Mouse (Mus musculus): ENCODE data around the gene Ttc1. TPM values are rescaled to one million over a fixed set of nuclear protein-coding genes. Genes with fewer than 3 reads are reported as not detected.

Gene Ttc1
- 10 to 100 TPM; 50.8 to 55.9 TPM for total RNA-seq (2021)
- long read RNA-seq, experiment 1, transcript Ttc1-201 (8 exons, 1,438 nt), result major isoform, 55 of 57 reads
- long read RNA-seq, experiment 1, partial matches to known transcripts, result 1 of 57 reads
- long read RNA-seq, experiment 1, other reads (novel, unspliced or antisense), result 1 of 57 reads
- long read RNA-seq, experiment 2, transcript Ttc1-201 (8 exons, 1,438 nt), result major isoform, 74 of 79 reads
- long read RNA-seq, experiment 2, partial matches to known transcripts, result 1 of 79 reads
- long read RNA-seq, experiment 2, other reads (novel, unspliced or antisense), result 2 of 79 reads

DNA sequence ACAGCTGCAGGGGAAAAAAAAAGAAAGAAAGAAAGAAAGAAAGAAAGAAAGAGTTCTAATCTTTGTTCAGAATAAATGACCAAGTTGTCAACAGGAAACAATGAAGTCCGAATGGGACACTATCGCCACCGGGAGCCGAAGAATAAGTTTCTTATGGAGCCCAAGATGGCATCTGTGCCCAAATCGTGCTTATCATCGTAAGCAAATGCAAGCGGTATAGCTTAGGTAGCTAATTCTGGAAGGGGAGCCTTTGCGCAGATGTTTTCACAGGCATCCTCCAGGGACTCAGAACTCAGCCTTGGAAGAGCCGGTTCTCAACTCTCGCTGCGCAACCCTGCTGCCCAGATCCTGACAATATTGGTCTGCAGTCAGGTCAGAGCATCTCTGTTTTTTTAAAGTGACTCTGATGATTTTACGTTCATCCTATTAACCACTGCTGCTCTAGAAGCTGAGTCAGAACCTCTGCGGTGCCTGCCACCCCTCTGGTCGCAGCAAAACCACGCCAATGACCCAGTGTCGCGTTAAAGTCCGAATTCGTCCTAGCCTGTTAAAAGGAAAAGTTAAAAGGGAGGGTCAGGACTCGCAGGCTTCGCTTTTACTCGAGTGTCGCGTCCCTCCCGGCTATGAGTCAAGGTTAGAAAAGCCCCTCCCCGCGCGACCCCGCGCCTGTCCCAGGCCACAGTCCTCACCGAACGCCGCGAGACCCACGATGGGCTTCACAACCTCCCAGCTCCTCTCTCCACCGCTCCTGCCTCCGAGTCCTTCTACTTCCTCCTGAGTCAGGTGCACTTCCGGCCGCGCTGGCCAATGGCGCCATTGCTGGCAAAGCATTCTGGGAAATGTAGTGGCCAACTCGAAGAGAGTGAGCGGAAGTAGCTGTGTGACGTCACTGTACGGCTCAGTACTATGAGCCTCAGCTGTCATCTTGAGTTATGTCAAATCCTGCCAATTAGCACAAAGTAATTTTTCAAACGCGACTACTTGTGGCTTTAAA is at the start of gene Ttc1:
TSS of gene Ttc1 (minus strand) at position 776 of the 994 bp plus-strand sequence.
- DNase-seq (ENCODE audit: low spot score in 2 of 2), result peak; percentile 79 to 94

DNA sequence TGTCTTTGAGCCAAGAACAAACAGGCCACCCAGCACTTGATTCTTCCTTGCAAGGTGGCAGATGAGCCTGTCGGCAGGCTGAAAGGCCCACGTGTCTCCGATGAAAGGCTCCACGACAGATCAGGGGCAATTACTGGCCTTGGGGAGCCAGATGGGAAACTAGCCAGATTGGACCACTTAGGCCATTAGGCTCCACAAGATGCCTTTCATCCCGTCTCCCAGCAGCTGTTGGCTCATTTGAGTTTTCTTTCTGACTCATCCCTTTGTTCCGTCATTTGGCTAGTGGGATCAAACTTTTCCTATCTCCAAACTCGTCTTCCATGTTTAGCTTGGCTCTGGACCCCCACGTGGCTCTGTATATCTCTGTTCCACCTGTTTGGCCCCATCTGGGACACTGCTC is 48.2 kb upstream of the Ttc1 start:
- no peak for DNase-seq (ENCODE audit: low spot score in 2 of 2)

DNA sequence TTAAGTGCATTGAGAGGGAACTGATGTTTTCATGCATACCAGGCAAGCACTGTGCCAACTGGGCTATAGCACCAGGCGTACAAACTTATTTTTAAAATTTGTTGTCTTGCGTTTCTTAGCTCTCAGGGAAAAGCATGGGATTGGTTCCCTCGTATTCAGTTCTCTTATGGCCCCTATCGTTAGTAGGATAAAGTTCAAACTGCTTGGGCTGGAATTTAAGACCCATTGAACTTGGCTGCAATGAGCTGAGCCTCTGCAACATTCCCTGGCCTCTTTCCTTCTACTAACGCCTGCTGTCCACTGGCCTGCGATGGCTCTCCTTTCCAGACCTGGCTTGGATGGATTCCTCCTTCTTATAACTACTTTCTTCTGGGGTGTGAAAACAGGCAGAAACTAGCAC is 42.6 kb upstream of the Ttc1 start:
- DNase-seq (ENCODE audit: low spot score in 2 of 2), result no peak

DNA sequence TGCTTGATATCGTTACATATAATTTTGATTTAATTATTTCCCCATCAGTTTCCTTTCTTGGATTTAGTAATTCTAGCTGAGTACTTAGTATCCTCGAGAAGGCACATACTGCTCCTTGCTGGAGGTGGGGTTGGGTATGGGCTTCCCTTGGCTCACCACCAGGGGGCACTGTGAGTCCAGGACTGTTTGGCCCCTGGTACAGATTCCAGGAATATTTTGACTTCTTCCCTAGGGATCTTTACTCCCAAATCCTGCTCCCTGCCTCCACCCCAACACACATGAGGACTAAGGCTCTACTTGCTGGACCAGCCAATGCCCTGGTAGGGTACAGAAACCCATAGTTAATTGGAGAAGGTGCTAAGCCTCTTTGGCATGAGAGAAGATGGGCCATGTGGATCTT is 36.0 kb upstream of the Ttc1 start:
- peak; percentile 21 to 22 for DNase-seq (ENCODE audit: low spot score in 2 of 2)

DNA sequence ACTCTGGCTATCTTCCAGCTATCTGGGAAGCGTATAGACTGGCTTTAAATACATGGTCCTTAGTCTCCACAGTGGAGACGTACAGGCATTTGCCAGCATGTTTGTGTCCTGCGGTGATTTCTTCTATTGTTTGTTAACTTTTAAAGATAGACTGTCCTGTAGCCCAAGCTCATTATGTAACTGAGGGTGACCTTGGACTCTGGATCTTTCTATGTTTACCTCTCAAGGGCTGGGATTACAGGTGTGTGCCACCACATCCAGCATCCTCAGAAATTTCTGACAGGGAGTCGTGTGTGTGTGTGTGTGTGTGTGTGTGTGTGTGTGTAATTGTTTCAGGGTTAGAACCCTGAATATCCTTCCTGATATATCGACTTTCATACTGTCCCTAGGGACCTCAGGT is 35.3 kb upstream of the Ttc1 start:
- no peak for DNase-seq (ENCODE audit: low spot score in 2 of 2)

DNA sequence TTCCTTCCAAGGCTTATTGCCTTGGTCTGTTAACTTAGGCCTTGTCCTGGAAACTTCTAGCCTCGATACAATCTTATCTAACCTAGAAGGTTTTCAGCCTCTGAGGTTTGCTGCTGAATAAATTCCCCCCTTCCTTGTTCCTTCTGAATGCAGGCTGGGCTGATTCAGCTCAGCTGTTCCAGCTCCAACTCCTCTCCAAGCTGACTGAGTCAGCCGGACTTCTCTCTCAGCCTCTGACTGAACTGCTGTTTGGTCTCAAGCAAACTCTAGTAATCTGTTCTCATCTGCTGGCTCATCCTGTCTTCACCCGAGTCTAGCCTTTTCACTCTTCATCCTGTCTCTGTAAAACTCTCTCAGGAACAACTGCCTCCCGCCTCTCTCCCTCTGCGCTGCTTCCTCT is 31.7 kb upstream of the Ttc1 start:
- DNase-seq (ENCODE audit: low spot score in 2 of 2), result no peak

DNA sequence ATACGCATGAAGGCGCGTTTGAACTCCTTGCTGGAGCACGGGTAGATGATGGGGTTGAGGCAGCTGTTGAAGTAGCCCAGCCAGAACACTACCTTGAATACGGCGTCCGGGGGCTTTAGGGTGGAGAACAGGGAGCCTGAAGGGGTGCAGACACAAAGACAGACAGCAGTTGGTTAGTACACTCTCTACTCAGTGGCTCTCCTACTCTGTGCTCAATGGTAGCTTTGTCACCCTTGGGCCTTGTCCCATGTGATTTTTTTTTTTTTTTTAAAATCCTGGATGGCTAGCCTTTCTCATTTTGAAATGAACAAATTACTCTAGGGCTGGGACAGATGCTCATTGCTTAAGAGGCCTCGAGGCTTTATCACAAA is 28.5 kb upstream of the Ttc1 start:
- no peak for DNase-seq (ENCODE audit: low spot score in 2 of 2)

DNA sequence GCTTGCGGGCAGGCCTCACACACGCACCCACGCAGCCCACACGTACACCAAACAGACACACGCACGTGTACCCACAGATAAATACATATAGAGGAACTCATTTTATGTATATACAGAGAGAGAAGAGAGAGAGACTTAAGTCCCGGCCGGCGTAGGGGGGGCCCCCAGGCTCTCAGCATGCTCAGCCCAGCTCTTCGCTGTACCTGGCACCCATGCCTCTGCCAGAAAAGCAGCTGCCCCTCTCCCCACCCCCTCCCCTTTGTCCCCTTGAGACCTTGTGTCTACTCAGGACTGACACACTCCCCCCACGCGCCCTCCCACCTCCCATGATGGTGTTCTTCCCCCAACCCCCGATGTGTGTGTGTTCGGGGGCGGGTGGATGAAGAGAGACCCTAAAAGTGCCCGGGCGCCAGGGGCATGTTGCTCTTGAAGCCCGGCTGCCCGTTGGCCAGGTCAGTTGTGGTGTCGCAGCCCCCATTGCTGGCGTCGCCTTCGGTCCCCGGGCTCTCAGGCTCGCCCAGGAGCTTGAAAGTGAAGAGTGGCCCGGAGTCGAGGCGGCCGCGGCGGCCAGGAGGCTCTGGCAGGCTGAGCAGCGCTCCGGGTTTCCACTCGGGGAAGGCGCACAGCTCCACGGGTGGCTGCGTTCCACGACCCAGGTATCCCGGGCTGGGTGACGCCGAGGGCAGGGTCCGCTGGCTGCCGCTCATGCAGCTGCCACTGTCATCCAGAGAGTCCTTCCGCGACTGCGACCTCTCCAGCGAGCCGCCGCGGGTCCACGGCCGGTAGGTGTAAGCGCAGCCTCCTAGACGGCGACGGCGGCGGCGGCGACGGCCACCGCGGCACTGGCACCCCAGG is 27.9 kb upstream of the Ttc1 start:
- no peak for DNase-seq (ENCODE audit: low spot score in 2 of 2)

DNA sequence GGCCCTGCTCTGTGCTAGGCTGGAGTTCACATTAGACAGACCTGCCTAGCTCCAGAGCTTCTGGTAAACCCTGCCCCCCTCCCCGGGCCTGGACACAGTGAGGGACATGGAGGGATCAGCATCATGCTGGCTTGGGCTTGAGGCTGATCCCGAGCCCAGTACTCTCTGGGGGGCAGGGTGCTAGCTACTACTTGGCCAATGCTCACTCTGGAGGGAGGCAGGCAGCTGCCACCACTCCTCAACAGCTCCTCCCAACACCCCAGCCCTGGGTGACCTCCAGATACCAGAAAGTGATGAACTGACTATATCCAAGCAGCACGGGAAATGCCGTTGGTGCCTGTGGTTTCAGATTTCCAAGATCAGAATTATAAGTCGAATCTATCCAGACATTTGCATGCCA is 25.9 kb upstream of the Ttc1 start:
- DNase-seq (ENCODE audit: low spot score in 2 of 2), result no peak

DNA sequence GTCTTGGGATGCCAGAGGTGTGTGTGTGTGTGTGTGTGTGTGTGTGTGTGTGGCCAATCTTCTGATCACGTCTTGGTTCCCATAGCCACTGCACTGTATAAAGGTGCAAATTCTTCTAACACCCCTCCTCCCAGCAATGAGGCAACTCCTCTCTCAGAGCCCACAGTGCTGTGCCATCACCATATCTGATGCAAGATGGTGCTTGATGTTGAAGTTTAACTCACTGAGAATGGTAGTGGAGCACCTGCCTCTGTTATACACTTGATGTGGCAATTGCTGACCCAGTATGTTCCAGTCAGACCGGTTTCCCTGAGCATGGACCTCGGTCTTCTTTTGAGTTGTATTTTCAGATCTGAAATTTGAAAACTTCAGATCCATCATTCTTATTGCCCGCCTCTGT is 22.3 kb upstream of the Ttc1 start:
- no peak for DNase-seq (ENCODE audit: low spot score in 2 of 2)

DNA sequence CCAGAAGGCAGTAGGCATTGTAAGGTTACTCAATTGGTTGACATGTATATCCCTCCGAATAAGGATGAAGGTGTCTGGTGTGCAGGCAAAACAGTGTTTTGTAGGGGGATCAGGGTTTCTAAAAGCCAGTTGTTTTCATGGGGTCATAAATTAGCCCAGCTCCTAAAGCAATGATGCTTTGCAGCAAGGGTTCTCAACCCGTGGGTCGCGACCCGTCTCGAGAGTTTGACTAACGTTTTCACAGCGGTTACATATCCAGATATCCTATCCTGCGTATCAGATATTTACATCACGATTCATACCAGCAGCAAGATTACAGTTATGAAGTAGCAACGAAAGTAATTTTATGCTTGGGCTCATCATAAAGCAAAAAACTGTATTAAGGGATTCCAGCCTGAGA is 19.9 kb upstream of the Ttc1 start:
- no peak for DNase-seq (ENCODE audit: low spot score in 2 of 2)

DNA sequence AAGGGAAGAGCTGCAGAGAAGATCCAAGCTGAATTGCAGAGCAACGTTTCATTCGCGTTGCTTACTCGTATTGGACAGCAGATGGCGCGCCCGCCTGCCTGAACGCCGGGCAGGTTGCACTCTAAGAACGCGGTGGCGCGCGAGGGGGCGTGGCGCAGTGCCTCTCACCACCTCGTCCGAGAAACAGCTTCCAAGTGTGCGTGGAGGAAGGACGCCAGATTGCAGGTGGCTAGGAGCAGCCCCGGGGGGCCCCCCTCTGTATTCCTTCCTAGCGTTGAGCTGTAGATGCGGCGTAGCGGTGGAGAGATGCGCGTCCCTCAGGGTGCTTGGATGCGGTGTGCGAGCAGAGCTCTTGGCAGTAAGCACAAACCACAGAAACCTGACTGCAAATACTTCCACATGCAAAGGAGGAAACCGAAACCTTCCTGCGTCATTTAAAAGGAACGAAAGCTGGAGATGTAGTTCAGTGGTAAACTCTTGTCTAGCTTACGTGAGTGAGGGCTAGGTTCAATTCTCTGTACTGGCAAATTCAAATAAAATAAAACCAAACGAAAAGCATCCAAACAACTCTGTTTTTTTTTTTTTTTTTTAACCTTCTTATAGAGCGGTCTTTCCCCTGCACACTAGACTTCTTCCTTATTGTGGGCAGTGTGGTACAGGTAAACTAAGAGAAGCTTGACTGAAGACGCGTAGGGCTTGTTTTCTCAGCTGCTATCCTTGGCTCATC is 19.3 kb upstream of the Ttc1 start:
- peak; percentile 26 to 35 for DNase-seq (ENCODE audit: low spot score in 2 of 2)

DNA sequence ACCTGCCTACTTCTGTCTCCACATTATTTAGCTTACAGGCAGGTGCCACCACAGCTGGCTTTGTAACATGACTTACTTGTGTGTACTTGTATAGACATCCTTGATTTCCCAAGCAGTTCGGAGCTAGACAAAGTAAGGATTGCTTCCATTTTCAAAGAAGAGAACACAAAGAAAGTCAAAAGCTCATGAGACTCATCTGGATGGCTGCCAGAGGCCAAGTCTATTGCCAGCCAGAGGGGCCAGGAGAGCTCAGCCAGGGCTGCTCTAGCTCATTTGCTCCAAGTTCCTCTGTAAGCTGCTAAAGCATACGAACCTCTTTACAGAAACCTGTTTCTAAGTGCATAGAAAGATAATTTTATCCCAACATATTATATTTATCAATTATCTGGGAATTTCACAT is 10.6 kb upstream of the Ttc1 start:
- no peak for DNase-seq (ENCODE audit: low spot score in 2 of 2)

DNA sequence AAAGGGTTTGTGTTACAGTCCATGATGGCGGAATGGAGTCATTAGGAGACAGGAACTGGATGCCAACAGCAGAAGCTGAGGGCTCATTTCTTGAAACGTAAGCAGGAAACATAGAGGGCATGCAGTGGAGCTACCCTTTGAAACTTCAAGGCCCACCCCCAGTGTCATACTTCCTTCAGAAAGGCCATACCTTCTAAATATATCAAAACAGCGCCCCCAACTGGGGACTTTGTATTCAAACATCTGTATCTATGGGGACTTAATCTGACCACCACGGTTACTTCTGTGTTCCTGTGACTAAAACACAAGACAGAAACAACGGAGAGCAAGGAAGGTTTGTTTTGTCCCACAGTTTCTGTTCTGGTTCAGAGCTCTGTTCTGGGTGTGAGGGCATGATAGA is 7.6 kb upstream of the Ttc1 start:
- no peak for DNase-seq (ENCODE audit: low spot score in 2 of 2)

DNA sequence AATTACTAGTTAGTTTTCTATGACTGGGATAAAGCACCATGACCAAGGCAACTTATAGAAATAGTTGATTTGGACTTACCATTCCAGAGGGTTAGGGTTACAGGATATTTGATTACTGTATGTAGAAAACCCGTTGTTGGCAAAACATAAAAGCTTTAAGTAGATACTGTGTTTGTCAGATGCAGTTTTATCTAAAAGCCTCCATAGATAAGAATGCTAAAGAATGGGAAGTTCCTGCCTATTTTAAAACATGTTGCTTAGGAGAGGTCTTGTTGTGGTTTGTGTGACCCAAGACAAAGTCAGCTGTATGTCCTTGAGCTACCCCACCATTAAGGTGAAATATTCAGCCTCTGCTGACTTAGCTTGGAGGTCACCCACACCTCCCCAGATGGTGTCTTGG is 6.8 kb upstream of the Ttc1 start:
- DNase-seq (ENCODE audit: low spot score in 2 of 2), result no peak

DNA sequence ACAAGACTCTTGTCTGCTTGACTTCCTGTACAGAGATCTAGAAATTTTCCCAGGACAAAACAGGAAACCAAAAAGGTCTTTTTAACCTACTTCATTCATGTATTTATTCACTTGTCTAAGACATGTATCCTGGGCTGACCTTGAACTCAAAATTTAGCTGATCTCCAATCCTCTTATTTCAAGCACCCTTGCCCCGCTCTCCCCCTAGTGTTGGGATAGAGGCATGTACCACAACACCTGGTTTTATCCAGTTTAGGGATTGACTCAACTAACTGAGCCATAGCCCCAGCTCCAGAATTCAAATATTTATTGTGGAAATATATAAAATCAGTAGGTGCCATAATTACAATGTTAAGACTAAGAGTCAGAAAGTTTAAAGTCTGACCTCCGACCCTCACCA is 3.7 kb upstream of the Ttc1 start:
- no peak for DNase-seq (ENCODE audit: low spot score in 2 of 2)

DNA sequence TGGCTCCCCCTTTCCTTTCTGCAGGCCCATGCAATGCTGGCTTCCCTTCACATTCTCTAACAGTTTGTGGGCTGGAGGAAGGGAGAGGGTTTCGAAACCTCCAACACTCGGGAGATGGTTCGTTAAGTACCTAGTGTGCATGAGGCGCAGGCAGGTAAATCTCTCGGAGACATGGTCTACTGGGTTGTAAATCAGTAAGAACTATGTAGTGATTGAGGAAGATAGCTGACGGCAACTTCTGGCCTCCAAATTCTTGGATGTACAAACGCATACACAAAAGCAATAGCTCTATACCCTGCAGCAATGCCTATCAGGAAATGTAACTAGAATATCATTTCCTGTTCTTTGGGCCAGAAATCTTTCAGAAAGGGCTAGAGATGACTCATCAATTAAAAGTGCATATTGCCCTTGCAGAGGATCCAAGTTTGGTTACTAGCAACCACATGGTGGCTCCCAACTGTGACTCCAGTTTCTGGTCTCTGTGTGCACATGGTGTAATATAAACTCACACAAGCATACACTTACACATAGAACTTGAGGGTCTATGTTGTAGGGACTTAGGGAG is 19.0 kb downstream of the Ttc1 start:
- no peak for DNase-seq (ENCODE audit: low spot score in 2 of 2)

DNA sequence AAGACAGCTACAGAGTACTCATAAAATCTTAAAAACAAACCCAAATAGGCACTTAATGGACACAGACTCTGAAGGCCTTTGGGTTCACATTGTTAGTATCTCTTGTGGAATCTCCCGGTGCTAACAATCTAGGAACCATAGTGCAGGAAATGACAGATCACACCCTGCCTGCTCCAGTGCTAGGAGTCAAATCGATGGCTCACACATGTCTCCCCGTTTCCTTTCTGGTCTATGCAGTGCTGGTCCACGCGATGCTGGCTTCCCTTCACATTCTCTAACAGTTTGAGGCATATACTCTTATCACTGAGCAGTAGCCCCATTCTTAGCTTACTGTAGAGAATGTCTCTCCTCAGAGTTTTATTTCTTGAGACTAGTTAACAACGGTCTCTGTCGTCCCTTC is 20.0 kb downstream of the Ttc1 start:
- DNase-seq (ENCODE audit: low spot score in 2 of 2), result no peak

DNA sequence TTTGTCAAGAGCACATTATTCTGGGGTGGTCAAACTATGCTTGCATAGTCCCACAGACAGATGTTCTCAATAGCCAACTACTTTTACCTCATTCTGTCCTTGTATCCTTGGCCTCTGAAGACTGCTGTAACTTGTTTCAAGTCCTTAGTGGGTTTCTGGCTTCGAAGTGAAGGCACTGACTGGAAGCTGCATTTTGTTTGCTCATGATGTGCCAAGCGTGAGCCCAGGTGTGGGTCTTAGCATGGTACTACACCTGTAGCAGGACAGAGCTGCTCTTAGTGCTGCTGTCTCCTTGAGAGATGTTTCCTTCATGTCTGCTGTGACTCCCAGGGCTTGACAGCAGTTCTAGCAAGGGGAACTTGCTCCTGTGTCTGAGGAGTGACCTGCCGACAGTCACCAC is 24.4 kb downstream of the Ttc1 start:
- DNase-seq (ENCODE audit: low spot score in 2 of 2), result no peak

DNA sequence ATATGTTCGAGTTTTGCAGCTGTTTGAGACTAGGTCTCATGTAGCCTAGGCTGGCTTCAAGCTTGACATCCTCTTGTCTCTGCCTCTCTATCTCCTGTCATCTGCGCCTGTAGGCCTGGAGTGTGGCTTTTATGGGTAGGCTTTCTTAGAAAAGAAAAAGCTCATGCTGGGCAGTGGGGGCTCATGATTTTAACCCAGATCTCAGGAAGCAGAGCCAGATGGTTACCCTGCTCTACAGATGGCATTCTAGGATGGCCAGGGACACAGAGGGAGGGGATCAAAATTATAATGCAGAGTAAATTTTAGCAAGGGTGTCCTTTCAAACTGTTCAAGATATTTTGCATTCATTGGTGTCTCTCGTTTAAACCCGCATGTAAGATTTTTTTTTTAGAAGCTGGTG is 35.6 kb downstream of the Ttc1 start:
- no peak for DNase-seq (ENCODE audit: low spot score in 2 of 2)

DNA sequence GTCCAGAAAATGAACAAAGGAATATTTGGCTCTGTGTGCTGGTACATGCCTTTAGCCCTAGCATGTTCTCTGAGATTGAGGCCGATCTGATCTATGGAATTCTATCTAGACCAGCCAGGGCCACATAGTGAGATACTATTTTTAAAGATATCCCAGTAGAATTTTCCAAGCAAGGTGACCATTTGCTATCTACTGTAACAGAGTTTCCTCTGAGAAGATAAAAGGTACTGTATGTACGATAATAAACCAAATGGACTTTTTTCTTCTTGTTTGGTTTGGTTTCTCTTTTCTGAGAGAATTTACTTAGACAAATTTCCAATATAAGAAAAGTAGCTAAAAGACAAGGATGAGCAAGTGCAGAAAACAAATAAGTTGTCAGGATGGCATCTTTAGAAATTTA is 39.4 kb downstream of the Ttc1 start:
- DNase-seq (ENCODE audit: low spot score in 2 of 2), result no peak

Data from adrenal gland, postnatal 4 days (tissue).